Mouse (Mus musculus): ENCODE measurements around the gene Hip1r. TPM values are rescaled to one million over a fixed set of nuclear protein-coding genes. Genes with fewer than 3 reads are reported as not detected.
A peak's percentile ranks its signal among the peaks of the same experiment; 100 is the strongest.

The Hip1r gene
- polyA plus RNA-seq, 1 experiment from 2014 or later, result 33.8 TPM

GRCm38 (mm10) chr5:124025146-124025545 is 51.7 kb downstream of the Hip1r start:
- Histone ChIP-seq H3K4me2 (ENCODE audit: low read depth, low read length) (no peak overlapping the region), H3K36me3 (ENCODE audit: control insufficient read depth, insufficient read depth, low read length) (no peaks in the 10 kb centered on the region), H3K4me1 (ENCODE audit: control insufficient read depth, insufficient read depth, low read length) (peaks cover 35% of the 10 kb centered on the region), H3K27ac (ENCODE audit: low read length) (no peak overlapping the region), H3K9ac (ENCODE audit: low read depth, low read length) (no peak overlapping the region), H3K4me3 (ENCODE audit: low read length) (no peak overlapping the region), H3K27me3 (replicated peaks; ENCODE audit: control insufficient read depth, insufficient read depth, low read length) (no peaks in the 10 kb centered on the region), H3K9me3 (ENCODE audit: control insufficient read depth, low read length) (no peaks in the 10 kb centered on the region)
- WGBS, result 73% methylated on average over 9 of the region's 9 CpGs
- ATAC-seq, result no peak

- ATAC-seq, result no peak
- H3K4me1 ChIP-seq (ENCODE audit: control insufficient read depth, insufficient read depth, low read length), result peaks cover 41% of the 10 kb centered on the region
These were observed 52.4 kb downstream of the Hip1r start for GRCm38 (mm10) chr5:124025587-124026441.

GRCm38 (mm10) chr5:124026568-124026967 is 53.1 kb downstream of the Hip1r start:
- no peak for ATAC-seq
- WGBS, result 88% methylated on average over 5 of the region's 5 CpGs
- Histone ChIP-seq H3K4me3 (ENCODE audit: low read length) (no peak overlapping the region), H3K9ac (ENCODE audit: low read depth, low read length) (no peak overlapping the region), H3K4me1 (ENCODE audit: control insufficient read depth, insufficient read depth, low read length) (peaks cover 44% of the 10 kb centered on the region), H3K27ac (ENCODE audit: low read length) (0 out of 2 replicates have a peak overlapping the region, but pooled peaks have one; percentile 10), H3K4me2 (ENCODE audit: low read depth, low read length) (no peak overlapping the region), H3K9me3 (ENCODE audit: control insufficient read depth, low read length) (no peaks in the 10 kb centered on the region), H3K36me3 (ENCODE audit: control insufficient read depth, insufficient read depth, low read length) (no peaks in the 10 kb centered on the region), H3K27me3 (replicated peaks; ENCODE audit: control insufficient read depth, insufficient read depth, low read length) (no peaks in the 10 kb centered on the region)

More at GRCm38 (mm10) chr5:124025587-124026441, 52.4 kb downstream of the Hip1r start:
- Histone ChIP-seq H3K27ac (ENCODE audit: low read length) (0 out of 2 replicates have a peak overlapping the region, but pooled peaks have one; percentile 10), H3K4me3 (ENCODE audit: low read length) (no peak overlapping the region), H3K27me3 (replicated peaks; ENCODE audit: control insufficient read depth, insufficient read depth, low read length) (no peaks in the 10 kb centered on the region), H3K9me3 (ENCODE audit: control insufficient read depth, low read length) (no peaks in the 10 kb centered on the region), H3K4me2 (ENCODE audit: low read depth, low read length) (no peak overlapping the region), H3K36me3 (ENCODE audit: control insufficient read depth, insufficient read depth, low read length) (no peaks in the 10 kb centered on the region), H3K9ac (ENCODE audit: low read depth, low read length) (no peak overlapping the region)
- WGBS, result 85% methylated on average over 15 of the region's 15 CpGs

GRCm38 (mm10) chr5:124027702-124028470 is 54.5 kb downstream of the Hip1r start:
- 0 out of 2 replicates have a peak overlapping the region, but pooled peaks have one; percentile 4 for H3K9ac ChIP-seq (ENCODE audit: low read depth, low read length)
- H3K4me3 ChIP-seq (ENCODE audit: low read length), result no peak overlapping the region
- H3K36me3 ChIP-seq (ENCODE audit: control insufficient read depth, insufficient read depth, low read length), result no peaks in the 10 kb centered on the region
- no peak for ATAC-seq
- H3K27ac ChIP-seq (ENCODE audit: low read length), result peak overlapping the region; percentile 11; the same call in 1 of the 2 replicates
- H3K4me2 ChIP-seq (ENCODE audit: low read depth, low read length), result no peak overlapping the region
- H3K9me3 ChIP-seq (ENCODE audit: control insufficient read depth, low read length), result no peaks in the 10 kb centered on the region
- H3K4me1 ChIP-seq (ENCODE audit: control insufficient read depth, insufficient read depth, low read length), result peaks cover 44% of the 10 kb centered on the region
- no peaks in the 10 kb centered on the region for H3K27me3 ChIP-seq (replicated peaks; ENCODE audit: control insufficient read depth, insufficient read depth, low read length)
- WGBS, result 66% methylated on average over 19 of the region's 19 CpGs

GRCm38 (mm10) chr5:124028680-124029079 is 55.3 kb downstream of the Hip1r start:
- H3K27ac ChIP-seq (ENCODE audit: low read length), result no peak overlapping the region
- no peaks in the 10 kb centered on the region for H3K36me3 ChIP-seq (ENCODE audit: control insufficient read depth, insufficient read depth, low read length)
- no peaks in the 10 kb centered on the region for H3K9me3 ChIP-seq (ENCODE audit: control insufficient read depth, low read length)
- ATAC-seq, result no peak
- H3K4me1 ChIP-seq (ENCODE audit: control insufficient read depth, insufficient read depth, low read length), result peaks cover 44% of the 10 kb centered on the region
- no peak overlapping the region for H3K4me3 ChIP-seq (ENCODE audit: low read length)
- H3K9ac ChIP-seq (ENCODE audit: low read depth, low read length), result no peak overlapping the region
- WGBS, result 65% methylated on average over 7 of the region's 7 CpGs
- H3K27me3 ChIP-seq (replicated peaks; ENCODE audit: control insufficient read depth, insufficient read depth, low read length), result no peaks in the 10 kb centered on the region
- H3K4me2 ChIP-seq (ENCODE audit: low read depth, low read length), result no peak overlapping the region

- Histone ChIP-seq H3K4me3 (ENCODE audit: low read length) (no peak overlapping the region), H3K4me2 (ENCODE audit: low read depth, low read length) (peak overlapping the region; percentile 4; the same call in 1 of the 2 replicates), H3K9me3 (ENCODE audit: control insufficient read depth, low read length) (no peaks in the 10 kb centered on the region), H3K27ac (ENCODE audit: low read length) (no peak overlapping the region), H3K36me3 (ENCODE audit: control insufficient read depth, insufficient read depth, low read length) (no peaks in the 10 kb centered on the region), H3K4me1 (ENCODE audit: control insufficient read depth, insufficient read depth, low read length) (peaks cover 44% of the 10 kb centered on the region), H3K9ac (ENCODE audit: low read depth, low read length) (no peak overlapping the region), H3K27me3 (replicated peaks; ENCODE audit: control insufficient read depth, insufficient read depth, low read length) (no peaks in the 10 kb centered on the region)
- 77% methylated on average over 19 of the region's 19 CpGs for WGBS
- no peak for ATAC-seq
These were observed 56.0 kb downstream of the Hip1r start for GRCm38 (mm10) chr5:124029220-124030035.

GRCm38 (mm10) chr5:124030386-124031067 is 57.1 kb downstream of the Hip1r start:
- no peak for ATAC-seq
- H3K27ac ChIP-seq (ENCODE audit: low read length), result peak overlapping the region; percentile 87; the same call in 1 of the 2 replicates

GRCm38 (mm10) chr5:124031068-124031955 is 57.9 kb downstream of the Hip1r start:
- WGBS, result 1% methylated on average over 26 of the region's 26 CpGs
- peak; percentile 56 for ATAC-seq

More at GRCm38 (mm10) chr5:124030386-124031067, 57.1 kb downstream of the Hip1r start:
- WGBS, result 44% methylated on average over 12 of the region's 12 CpGs
- Histone ChIP-seq H3K9me3 (ENCODE audit: control insufficient read depth, low read length) (no peaks in the 10 kb centered on the region), H3K4me2 (ENCODE audit: low read depth, low read length) (peak overlapping the region; percentile 79), H3K4me3 (ENCODE audit: low read length) (peak overlapping the region; percentile 91), H3K27me3 (replicated peaks; ENCODE audit: control insufficient read depth, insufficient read depth, low read length) (no peaks in the 10 kb centered on the region), H3K9ac (ENCODE audit: low read depth, low read length) (peak overlapping the region; percentile 98), H3K4me1 (ENCODE audit: control insufficient read depth, insufficient read depth, low read length) (peaks cover 38% of the 10 kb centered on the region), H3K36me3 (ENCODE audit: control insufficient read depth, insufficient read depth, low read length) (no peaks in the 10 kb centered on the region)

More at GRCm38 (mm10) chr5:124031068-124031955, 57.9 kb downstream of the Hip1r start:
- H3K4me1 ChIP-seq (ENCODE audit: control insufficient read depth, insufficient read depth, low read length), result peaks cover 31% of the 10 kb centered on the region
- H3K4me2 ChIP-seq (ENCODE audit: low read depth, low read length), result peak overlapping the region; percentile 79
- no peaks in the 10 kb centered on the region for H3K27me3 ChIP-seq (replicated peaks; ENCODE audit: control insufficient read depth, insufficient read depth, low read length)
- peak overlapping the region; percentile 98 for H3K9ac ChIP-seq (ENCODE audit: low read depth, low read length)
- peak overlapping the region; percentile 87 for H3K27ac ChIP-seq (ENCODE audit: low read length)
- no peaks in the 10 kb centered on the region for H3K9me3 ChIP-seq (ENCODE audit: control insufficient read depth, low read length)
- peak overlapping the region; percentile 91 for H3K4me3 ChIP-seq (ENCODE audit: low read length)
- no peaks in the 10 kb centered on the region for H3K36me3 ChIP-seq (ENCODE audit: control insufficient read depth, insufficient read depth, low read length)

All from intestine, embryonic 16.5 days (tissue).